Mouse (Mus musculus) spleen, adult 2 months (tissue): Measurements from ENCODE around the gene Rab22a.

ENCODE experiments used
- CTCF ChIP-seq: fragments of 200-500 bp; IDR thresholded peaks from 2 replicates; pipeline ENCODE4 v1.5.1; 2011; ENCODE audit warnings: mild to moderate bottlenecking, inconsistent platforms; ENCODE audit not compliant: insufficient read depth, insufficient read length, insufficient replicate concordance; ENCODE audit errors: extremely low read depth
- POLR2A ChIP-seq: fragments of 200-500 bp; IDR thresholded peaks from 2 replicates; pipeline ENCODE4 v1.6.1; 2011; ENCODE audit warnings: low read depth, low read length, inconsistent platforms

DNA sequence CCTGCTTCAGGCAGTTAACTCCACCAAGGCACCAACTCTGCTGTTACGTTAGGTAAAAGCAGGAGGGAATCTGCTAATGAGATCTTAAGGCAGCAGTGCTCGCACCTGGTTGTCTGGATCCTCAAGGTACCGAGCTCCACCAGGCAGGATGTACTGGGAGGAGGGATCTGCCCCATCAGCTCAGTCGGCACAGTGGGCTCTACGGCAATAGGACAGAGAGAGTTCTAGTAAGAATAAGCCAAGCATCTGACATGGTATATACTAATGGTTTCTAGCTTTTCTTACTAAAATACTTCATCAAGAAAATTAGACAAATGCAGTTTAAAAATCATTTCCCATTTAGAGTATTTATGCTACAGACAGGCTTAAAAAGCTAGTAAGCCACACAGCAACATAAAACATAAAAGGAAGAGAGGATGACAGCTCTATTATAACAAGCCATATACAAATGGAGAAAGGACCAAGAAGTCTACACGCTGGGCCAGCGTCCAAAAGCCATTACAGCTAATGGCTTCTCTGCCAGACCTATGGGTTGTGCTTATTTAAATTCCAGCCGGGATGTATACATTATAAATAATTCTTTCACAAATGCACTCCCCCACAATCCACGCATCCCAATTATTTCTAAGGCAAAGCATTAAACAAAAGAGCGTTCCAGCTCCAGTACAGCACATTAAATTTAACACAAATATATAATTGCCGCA lies 44.0 kb upstream of the Rab22a start:
- TF ChIP-seq CTCF, result no peak
- no peak for TF ChIP-seq POLR2A
